14 mouse cellular contexts compared by ENCODE assay signal in the genomic region with DNA sequence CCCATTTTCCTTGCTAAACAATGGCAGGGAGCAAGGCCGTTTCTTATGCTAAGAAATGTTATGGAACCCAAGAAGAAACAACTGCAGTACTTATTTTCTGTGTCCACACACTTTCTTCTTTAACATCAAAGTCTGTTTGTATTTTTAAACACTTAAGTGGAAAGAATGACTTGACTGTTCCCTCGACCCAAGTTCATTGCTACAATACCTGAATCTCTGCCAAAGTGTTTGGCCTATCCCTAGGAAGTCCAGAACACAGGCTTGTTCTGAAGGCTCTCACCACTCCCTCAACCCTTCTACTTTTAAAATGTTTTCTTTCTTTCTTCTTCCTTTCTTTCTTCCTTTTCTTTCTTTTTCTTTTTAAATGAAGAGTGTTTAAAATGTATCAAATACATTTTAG.
DNase-seq lines count a peak whose midpoint lies in the region; ATAC-seq and TF ChIP-seq lines count a peak whose summit lies in the region.
"Had no signal": no experiment of that assay in that cellular context is flagged by ENCODE, and none has a peak within 500 bp of the region (broad histone marks: within the 10 kb centered on the region; RNA-seq: fewer than 3 reads in every experiment).

No protein-coding gene starts in this region.

- TF ChIP-seq CTCF in heart, adult 2 months (IDR thresholded peaks at IDR 0.05), result no peak
- TF ChIP-seq CTCF in layer of hippocampus, adult 2 months (conservative IDR thresholded peaks at IDR 0.05), result no peak

- TF ChIP-seq EP300 in heart, adult 2 months (IDR thresholded peaks at IDR 0.05; ENCODE audit: insufficient read depth, low read depth, low read length), result no peak

- DNase-seq in heart, adult 2 months, result no peak
- no peak for DNase-seq in layer of hippocampus, adult 2 months (ENCODE audit: low spot score in 2 of 2)
- DNase-seq in layer of hippocampus, adult 18-20 months (ENCODE audit: low spot score in 2 of 2), result no peak
- peak; percentile 53 for DNase-seq in fibroblast of lung, adult 2 months (ENCODE audit: low read depth)
- DNase-seq in lung, postnatal 36 days, result peak; percentile 84
- DNase-seq in cerebellum, adult 18-20 months, result no peak
- DNase-seq: cerebellum, adult 9-11 months had no signal

- H3K9me3 ChIP-seq in heart, embryonic 11.5 days (replicated peaks; ENCODE audit: control insufficient read depth, low read length), result no peaks in the 10 kb centered on the region
- H3K9me3 ChIP-seq in hindbrain, embryonic 16.5 days (ENCODE audit: control insufficient read depth, low read length), result no peaks in the 10 kb centered on the region
- H3K9me3 ChIP-seq: G1E; intestine, embryonic 15.5 days; limb, embryonic 13.5 days; liver, embryonic 15.5 days; neural tube, embryonic 13.5 days had no signal

- no peaks in the 10 kb centered on the region for H3K79me2 ChIP-seq in heart, adult 2 months (replicated peaks; ENCODE audit: control insufficient read depth, insufficient read depth, low read length)

- TF ChIP-seq POLR2A in heart, adult 2 months (IDR thresholded peaks at IDR 0.05; ENCODE audit: insufficient read depth, low read depth, low read length), result no peak

- H3K4me3 ChIP-seq in heart, adult 2 months, result no peak overlapping the region
- no peak overlapping the region for H3K4me3 ChIP-seq in heart, embryonic 11.5 days (ENCODE audit: low read depth, low read length)
- H3K4me3 ChIP-seq in layer of hippocampus, adult 2 months, result no peak overlapping the region
- H3K4me3 ChIP-seq in hindbrain, embryonic 16.5 days (ENCODE audit: low read length), result no peak overlapping the region
- H3K4me3 ChIP-seq: intestine, embryonic 15.5 days; limb, embryonic 13.5 days; liver, embryonic 15.5 days; neural tube, embryonic 13.5 days had no signal

- H3K4me1 ChIP-seq in heart, adult 2 months (ENCODE audit: control insufficient read depth, insufficient read depth, low read length), result peaks cover 13% of the 10 kb centered on the region
- 0 out of 2 replicates have a peak, but pooled peaks cover 4% of the 10 kb centered on the region for H3K4me1 ChIP-seq in heart, embryonic 11.5 days (ENCODE audit: control insufficient read depth, insufficient read depth, low read length)
- H3K4me1 ChIP-seq in hindbrain, embryonic 16.5 days (ENCODE audit: control insufficient read depth, insufficient read depth, low read depth, low read length), result no peaks in the 10 kb centered on the region; the same call in 1 of the 2 replicates
- H3K4me1 ChIP-seq: liver, embryonic 15.5 days had no signal

- H3K36me3 ChIP-seq in heart, adult 2 months (ENCODE audit: control insufficient read depth, insufficient read depth, low read length), result peaks cover 10% of the 10 kb centered on the region; the same call in 1 of the 2 replicates
- H3K36me3 ChIP-seq in heart, embryonic 11.5 days (ENCODE audit: control insufficient read depth, insufficient read depth, low read length), result no peaks in the 10 kb centered on the region
- no peaks in the 10 kb centered on the region for H3K36me3 ChIP-seq in hindbrain, embryonic 16.5 days (ENCODE audit: control insufficient read depth, insufficient read depth, low read length)
- H3K36me3 ChIP-seq: G1E; intestine, embryonic 15.5 days; limb, embryonic 13.5 days; liver, embryonic 15.5 days; neural tube, embryonic 13.5 days had no signal

- peak overlapping the region; percentile 64 for H3K27ac ChIP-seq in heart, adult 2 months
- H3K27ac ChIP-seq in heart, embryonic 11.5 days (ENCODE audit: low read depth, low read length), result no peak overlapping the region
- peak overlapping the region; percentile 55; the same call in 1 of the 2 replicates for H3K27ac ChIP-seq in layer of hippocampus, adult 2 months
- no peak overlapping the region for H3K27ac ChIP-seq in hindbrain, embryonic 16.5 days (ENCODE audit: low read depth, low read length)
- H3K27ac ChIP-seq: intestine, embryonic 15.5 days; limb, embryonic 13.5 days; liver, embryonic 15.5 days; neural tube, embryonic 13.5 days had no signal

- H3K27me3 ChIP-seq in heart, adult 2 months (ENCODE audit: control insufficient read depth, insufficient read depth, low read length), result no peaks in the 10 kb centered on the region
- no peaks in the 10 kb centered on the region for H3K27me3 ChIP-seq in heart, embryonic 11.5 days (ENCODE audit: control insufficient read depth, insufficient read depth, low read length)
- no peaks in the 10 kb centered on the region for H3K27me3 ChIP-seq in hindbrain, embryonic 16.5 days (replicated peaks; ENCODE audit: control insufficient read depth, insufficient read depth, low read length)
- H3K27me3 ChIP-seq: intestine, embryonic 15.5 days; limb, embryonic 13.5 days; liver, embryonic 15.5 days; neural tube, embryonic 13.5 days had no signal

- 25% methylated on average over 2 of the region's 2 CpGs for WGBS in heart, adult 2 months
- 39% methylated on average over 2 of the region's 2 CpGs for WGBS in heart, embryonic 11.5 days (ENCODE audit: insufficient replicate concordance)
- WGBS in hindbrain, embryonic 16.5 days, result 63% methylated on average over 2 of the region's 2 CpGs

- no peak overlapping the region for H3K9ac ChIP-seq in heart, adult 2 months (ENCODE audit: low read depth, low read length)
- no peak overlapping the region for H3K9ac ChIP-seq in heart, embryonic 11.5 days (ENCODE audit: low read depth, low read length)
- H3K9ac ChIP-seq in hindbrain, embryonic 16.5 days (ENCODE audit: low read depth, low read length), result no peak overlapping the region
- H3K9ac ChIP-seq: intestine, embryonic 15.5 days; limb, embryonic 13.5 days; liver, embryonic 15.5 days; neural tube, embryonic 13.5 days had no signal

- no peak for ATAC-seq in heart, embryonic 11.5 days (replicated peaks; ENCODE audit: insufficient number of reproducible peaks, low FRiP score, low TSS enrichment)
- no peak for ATAC-seq in hindbrain, embryonic 16.5 days

- no peak overlapping the region for H3K4me2 ChIP-seq in heart, embryonic 11.5 days
- no peak overlapping the region for H3K4me2 ChIP-seq in hindbrain, embryonic 16.5 days (ENCODE audit: low read length)
- H3K4me2 ChIP-seq: intestine, embryonic 15.5 days; limb, embryonic 13.5 days; liver, embryonic 15.5 days; neural tube, embryonic 13.5 days had no signal

- intact Hi-C loops in heart, adult 2 months (cut with DNase I), result loop anchor here (5.0 kb wide), 2 partner anchors 44 to 84 kb away; no protein-coding TSS in a partner anchor

Comparison
In these comparisons a context has a peak if more than half of its experiments do, and no peak if none do; other contexts are left out.
1. H3K27ac ChIP-seq: peak in heart, adult 2 months (single experiment) and layer of hippocampus, adult 2 months (single experiment); none in heart, embryonic 11.5 days (single experiment) and hindbrain, embryonic 16.5 days (single experiment).
2. DNase-seq: peak in fibroblast of lung, adult 2 months (single experiment) and lung, postnatal 36 days (single experiment); none in heart, adult 2 months (0 of 2), layer of hippocampus, adult 2 months (0 of 2), layer of hippocampus, adult 18-20 months (0 of 2) and cerebellum, adult 18-20 months (0 of 2).